8 mouse cellular contexts compared by ENCODE assay signal in the genomic region with DNA sequence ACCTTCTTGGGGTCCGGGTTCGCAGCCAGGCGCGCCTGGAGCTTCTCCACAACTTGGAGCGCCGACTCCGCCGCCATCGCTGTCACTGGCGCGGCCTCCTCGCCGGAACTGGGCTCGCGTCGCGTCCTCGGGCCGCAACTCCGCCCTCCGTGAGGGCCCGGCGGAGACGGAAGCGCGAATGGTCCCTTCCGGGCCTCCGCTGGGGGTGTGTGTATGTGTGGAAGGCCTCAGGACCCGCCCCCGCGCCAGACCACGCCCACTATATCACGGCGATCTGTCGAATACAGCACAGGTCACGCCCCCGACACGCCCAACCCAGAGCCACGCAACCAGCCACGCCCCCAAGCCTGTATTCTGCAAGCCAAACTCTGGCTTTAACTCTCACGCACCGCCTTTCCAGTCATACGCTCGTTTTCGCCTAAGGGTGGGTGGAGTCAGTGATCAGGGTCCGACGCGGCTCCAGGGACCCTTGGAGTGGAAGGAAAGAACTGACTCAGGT. TPM values are rescaled to one million over a fixed set of nuclear protein-coding genes. Genes with fewer than 3 reads are reported as not detected.
DNase-seq lines count a peak whose midpoint lies in the region; ATAC-seq and TF ChIP-seq lines count a peak whose summit lies in the region.

Gene Eloa, minus strand, starts transcription at position 215 of the 499 bp plus-strand sequence.

- peak; percentile 78 for TF ChIP-seq POLR2A in CH12.LX (IDR thresholded peaks at IDR 0.05; ENCODE audit: low read depth, low read length)

- under 1% methylated on average over 45 of the region's 48 CpGs for WGBS in forebrain, embryonic 11.5 days
- WGBS in heart, embryonic 16.5 days = under 1% methylated on average over 48 of the region's 48 CpGs
- WGBS in liver, embryonic 15.5 days (ENCODE audit: insufficient replicate concordance) = under 1% methylated on average over 48 of the region's 48 CpGs
- WGBS in neural tube, embryonic 12.5 days = under 1% methylated on average over 48 of the region's 48 CpGs

- TF ChIP-seq EP300 in CH12.LX (IDR thresholded peaks at IDR 0.05; ENCODE audit: low read length) = no peak

- no peak; the same call in 1 of the 2 replicates for TF ChIP-seq RAD21 in CH12.LX (IDR thresholded peaks at IDR 0.05; ENCODE audit: low read depth, low read length)

- peak within 1 kb of the TSS; percentile 97 for H3K9ac ChIP-seq in CH12.LX (ENCODE audit: insufficient read depth, low read depth)
- peak within 1 kb of the TSS; percentile 91 for H3K9ac ChIP-seq in forebrain, embryonic 11.5 days (ENCODE audit: low read length)
- peak within 1 kb of the TSS; percentile 100 for H3K9ac ChIP-seq in heart, embryonic 16.5 days (ENCODE audit: low read length)
- H3K9ac ChIP-seq in liver, embryonic 15.5 days = peak within 1 kb of the TSS; percentile 96
- peak within 1 kb of the TSS; percentile 94 for H3K9ac ChIP-seq in neural tube, embryonic 12.5 days

- in situ Hi-C loops in CH12.LX (cut with MboI; ENCODE audit: low pct_ligation_motif_present, low pct_unique_long_range_greater_than_20kb, low sequenced_read_pairs) = no loop called here

- H3K4me1 ChIP-seq in CH12.LX (ENCODE audit: control insufficient read depth in 1 of 2, insufficient read depth in 2 of 2) = peaks cover 2 to 31% of the 10 kb centered on the region in 2 experiments
- H3K4me1 ChIP-seq in forebrain, embryonic 11.5 days (replicated peaks; ENCODE audit: control insufficient read depth, insufficient read depth, low read length) = 0 out of 2 replicates have a peak, but pooled peaks cover 5% of the 10 kb centered on the region
- peaks cover 9% of the 10 kb centered on the region for H3K4me1 ChIP-seq in heart, embryonic 16.5 days (ENCODE audit: control insufficient read depth, insufficient read depth, low read length)
- peaks cover 32% of the 10 kb centered on the region for H3K4me1 ChIP-seq in liver, embryonic 15.5 days (replicated peaks)
- H3K4me1 ChIP-seq in neural tube, embryonic 12.5 days = peaks cover 15% of the 10 kb centered on the region

- H3K4me3 ChIP-seq in CH12.LX (replicated peaks in 1 of 3; ENCODE audit: low read depth in 2 of 3, low read length in 2 of 3, poor library complexity in 1 of 3) = peak within 1 kb of the TSS; percentile 88 to 97 (median 94)
- H3K4me3 ChIP-seq in forebrain, embryonic 11.5 days (ENCODE audit: low read depth, low read length) = peak within 1 kb of the TSS; percentile 99
- peak within 1 kb of the TSS; percentile 100 for H3K4me3 ChIP-seq in heart, embryonic 16.5 days (ENCODE audit: low read length)
- H3K4me3 ChIP-seq in liver, embryonic 15.5 days (replicated peaks) = peak within 1 kb of the TSS; percentile 88
- H3K4me3 ChIP-seq in neural tube, embryonic 12.5 days = peak within 1 kb of the TSS; percentile 97

- H3K27me3 ChIP-seq in CH12.LX (replicated peaks) = no peaks in the 10 kb centered on the region
- H3K27me3 ChIP-seq in forebrain, embryonic 11.5 days (ENCODE audit: control insufficient read depth, insufficient read depth, low read length) = no peaks in the 10 kb centered on the region
- no peaks in the 10 kb centered on the region for H3K27me3 ChIP-seq in heart, embryonic 16.5 days (ENCODE audit: control insufficient read depth, insufficient read depth, low read length)
- H3K27me3 ChIP-seq in liver, embryonic 15.5 days = no peaks in the 10 kb centered on the region
- H3K27me3 ChIP-seq in neural tube, embryonic 12.5 days (replicated peaks) = no peaks in the 10 kb centered on the region

- peak within 1 kb of the TSS; percentile 39 for H3K27ac ChIP-seq in CH12.LX (ENCODE audit: insufficient read depth, low read depth)
- peak within 1 kb of the TSS; percentile 62 for H3K27ac ChIP-seq in forebrain, embryonic 11.5 days (ENCODE audit: low read depth, low read length)
- H3K27ac ChIP-seq in heart, embryonic 16.5 days (ENCODE audit: low read length) = peak within 1 kb of the TSS; percentile 89
- H3K27ac ChIP-seq in liver, embryonic 15.5 days (replicated peaks) = peak within 1 kb of the TSS; percentile 94
- peak within 1 kb of the TSS; percentile 51; the same call in 1 of the 2 replicates for H3K27ac ChIP-seq in neural tube, embryonic 12.5 days

- H3K4me2 ChIP-seq in CH12.LX (ENCODE audit: insufficient read depth, low read depth, poor library complexity, severe bottlenecking) = peak within 1 kb of the TSS; percentile 76
- peak within 1 kb of the TSS; percentile 80 for H3K4me2 ChIP-seq in forebrain, embryonic 11.5 days (ENCODE audit: low read depth, low read length, severe bottlenecking)
- H3K4me2 ChIP-seq in heart, embryonic 16.5 days (ENCODE audit: low read depth, low read length) = peak within 1 kb of the TSS; percentile 74
- peak within 1 kb of the TSS; percentile 71 for H3K4me2 ChIP-seq in liver, embryonic 15.5 days
- H3K4me2 ChIP-seq in neural tube, embryonic 12.5 days (replicated peaks) = peak within 1 kb of the TSS; percentile 95

- H3K36me3 ChIP-seq in CH12.LX (replicated peaks in 1 of 2; ENCODE audit: control insufficient read depth in 1 of 2, insufficient read depth in 1 of 2, low read length in 1 of 2) = peaks cover 5 to 22% of the 10 kb centered on the region in 2 experiments
- H3K36me3 ChIP-seq in forebrain, embryonic 11.5 days (ENCODE audit: control insufficient read depth, insufficient read depth, low read length) = no peaks in the 10 kb centered on the region
- no peaks in the 10 kb centered on the region for H3K36me3 ChIP-seq in heart, embryonic 16.5 days (ENCODE audit: control insufficient read depth, insufficient read depth)
- H3K36me3 ChIP-seq in liver, embryonic 15.5 days (replicated peaks) = peaks cover 18% of the 10 kb centered on the region
- no peaks in the 10 kb centered on the region for H3K36me3 ChIP-seq in neural tube, embryonic 12.5 days

- dilution Hi-C loops in CH12.LX (cut with MboI; ENCODE audit: extremely low pct_ligation_motif_present, extremely low pct_unique_long_range_greater_than_20kb, low sequenced_read_pairs) = no loop called here

- H3K9me3 ChIP-seq in CH12.LX (replicated peaks; ENCODE audit: low read length) = peaks cover 3% of the 10 kb centered on the region
- no peaks in the 10 kb centered on the region for H3K9me3 ChIP-seq in forebrain, embryonic 11.5 days (ENCODE audit: control insufficient read depth, low read length)
- no peaks in the 10 kb centered on the region for H3K9me3 ChIP-seq in heart, embryonic 16.5 days (replicated peaks; ENCODE audit: control insufficient read depth, low read length)
- no peaks in the 10 kb centered on the region for H3K9me3 ChIP-seq in liver, embryonic 15.5 days (replicated peaks)
- no peaks in the 10 kb centered on the region for H3K9me3 ChIP-seq in neural tube, embryonic 12.5 days

- peaks cover 48% of the 10 kb centered on the region for H3K79me2 ChIP-seq in CH12.LX (replicated peaks; ENCODE audit: control insufficient read depth, extremely low read depth, insufficient read depth, poor library complexity, severe bottlenecking)

- no peak for TF ChIP-seq CTCF in CH12.LX (conservative IDR thresholded peaks at IDR 0.05 in 1 of 2, IDR thresholded peaks at IDR 0.05 in 1 of 2; ENCODE audit: low read depth in 2 of 2, low read length in 2 of 2)

- DNase-seq in CH12.LX (ENCODE audit: extremely low read depth) = peak; percentile 99
- DNase-seq in c-Kit-positive CD71-positive TER-119-negative erythroid progenitor cells, embryonic 14.5 days (ENCODE audit: low read depth) = peak; percentile 99
- peak; percentile 100 for DNase-seq in forebrain, embryonic 11.5 days (ENCODE audit: low spot score)
- DNase-seq in kidney, postnatal 36 days = peak; percentile 100
- peak; percentile 98 for DNase-seq in telencephalon, adult 2 months (ENCODE audit: low read depth, low spot score)

- peak; percentile 98 for ATAC-seq in forebrain, embryonic 11.5 days (replicated peaks; ENCODE audit: low FRiP score)
- peak; percentile 100 for ATAC-seq in heart, embryonic 16.5 days (replicated peaks; ENCODE audit: extremely low read depth, insufficient read depth, low FRiP score)
- peak; percentile 98 for ATAC-seq in liver, embryonic 15.5 days (ENCODE audit: insufficient read depth)
- ATAC-seq in neural tube, embryonic 12.5 days (ENCODE audit: low FRiP score, low read depth) = peak; percentile 98

TF ChIP-seq in CH12.LX, 34 proteins besides CTCF, POLR2A, EP300 and RAD21 (continues in another document):
- TF ChIP-seq MAZ (IDR thresholded peaks at IDR 0.05; ENCODE audit: low read depth, low read length) (0 out of 2 replicates have a peak, but pooled peaks have one; percentile 40), ELF1 (IDR thresholded peaks at IDR 0.05; ENCODE audit: low read depth, low read length) (peak; percentile 90), IRF4 (IDR thresholded peaks at IDR 0.05; ENCODE audit: low read depth, low read length) (no peak; the same call in 1 of the 2 replicates), TCF12 (IDR thresholded peaks at IDR 0.05; ENCODE audit: low read depth, low read length) (peak; percentile 87), GABPA (IDR thresholded peaks at IDR 0.05; ENCODE audit: insufficient replicate concordance, low read depth, low read length) (no peak), ZNF384 (IDR thresholded peaks at IDR 0.05; ENCODE audit: low read depth, low read length) (no peak), PAX5 (IDR thresholded peaks at IDR 0.05; ENCODE audit: low read length) (no peak), CHD1 (IDR thresholded peaks at IDR 0.05; ENCODE audit: low read depth, low read length) (no peak), E2F4 (IDR thresholded peaks at IDR 0.05; ENCODE audit: insufficient replicate concordance, low read depth, low read length) (no peak), ZC3H11A (IDR thresholded peaks at IDR 0.05; ENCODE audit: low read depth, low read length) (no peak), MYC (IDR thresholded peaks at IDR 0.05; ENCODE audit: low read depth, low read length) (no peak), ETS1 (conservative IDR thresholded peaks at IDR 0.05; ENCODE audit: low read depth, low read length) (no peak; the same call in 1 of the 2 replicates), UBTF (IDR thresholded peaks at IDR 0.05; ENCODE audit: low read depth, low read length) (no peak; the same call in 1 of the 2 replicates), KAT2A (IDR thresholded peaks at IDR 0.05; ENCODE audit: insufficient replicate concordance, low read length) (peak; percentile 60; the same call in 1 of the 2 replicates), SMC3 (IDR thresholded peaks at IDR 0.05; ENCODE audit: low read depth, low read length) (no peak), USF1 (IDR thresholded peaks at IDR 0.05; ENCODE audit: low read depth, low read length) (no peak), RCOR1 (conservative IDR thresholded peaks at IDR 0.05; ENCODE audit: low read depth, low read length) (no peak)

RNA-seq across cellular contexts. Expression of gene Eloa, which starts in this region (rescaled TPM):
- total RNA-seq in CH12.LX (2012; rRNA removed) (45.8 and 52.2 TPM in 2 replicates), CH12.LX (2014; rRNA removed) (64.9 and 66.0 TPM in 2 replicates)
- polyA plus RNA-seq in CH12.LX (2012; ENCODE audit: insufficient read length, low read depth) = 61.6 and 66.2 TPM in 2 replicates
- polyA plus RNA-seq in forebrain, embryonic 11.5 days (2014; fragmentation: Nextera tagmentation; extraction: Ambion mirVana) = 41.0 and 43.9 TPM in 2 replicates
- polyA plus RNA-seq in heart, embryonic 16.5 days (2015; fragmentation: Nextera tagmentation; extraction: Ambion mirVana) = 31.7 and 34.6 TPM in 2 replicates
- polyA plus RNA-seq in liver, embryonic 15.5 days (2015; fragmentation: Nextera tagmentation; extraction: Ambion mirVana) = 27.0 and 29.6 TPM in 2 replicates
- 32.1 and 35.0 TPM in 2 replicates for polyA plus RNA-seq in neural tube, embryonic 12.5 days (2016; fragmentation: Nextera tagmentation; extraction: Ambion mirVana)

Comparison
In these comparisons a context has a peak if more than half of its experiments do, and no peak if none do; other contexts are left out.
1. Peak in every context shown above with its lines: DNase-seq, ATAC-seq, H3K4me3 ChIP-seq and H3K27ac ChIP-seq.
2. H3K27ac ChIP-seq: peak in every context shown above with its lines; median percentile 94 in liver, embryonic 15.5 days; 89 in heart, embryonic 16.5 days; 62 in forebrain, embryonic 11.5 days; 51 in neural tube, embryonic 12.5 days; 39 in CH12.LX.